Mouse (Mus musculus) activated CD4-positive, CD25-positive, alpha-beta regulatory T cell, adult 4 months (primary cell): ENCODE results near the gene Garnl3. TPM values are rescaled to one million over a fixed set of nuclear protein-coding genes. Genes with fewer than 3 reads are reported as not detected.
A peak's percentile ranks its signal among the peaks of the same experiment; 100 is the strongest.
"Not testable (repeated sequence)": the region's sequence is repeated elsewhere in the genome, so short reads cannot be mapped to it uniquely, and the experiment has no call there.

Source experiments
- ATAC-seq: one replicate; pipeline ENCODE4 v1.8.0; 2017
- polyA plus RNA-seq, 2 experiments: library from polyadenylated mRNA; unstranded; fragments of 100-300 nt; shearing (Covaris generic); gene quantifications; one replicate each; pipeline ENCODE4 v1.2.1; 2017

The Garnl3 gene
- polyA plus RNA-seq, 2 experiments from 2014 or later = 0.22 TPM; not detected in 1

GRCm38 (mm10) chr2:33022846-33023245, 108.6 kb downstream of the Garnl3 start:
- ATAC-seq = no peak

GRCm38 (mm10) chr2:33018026-33018425, 113.4 kb downstream of the Garnl3 start:
- ATAC-seq = no peak

- no peak for ATAC-seq
Observed at GRCm38 (mm10) chr2:33017191-33017590, 114.3 kb downstream of the Garnl3 start.

GRCm38 (mm10) chr2:33014877-33015276, 116.6 kb downstream of the Garnl3 start:
- ATAC-seq = no peak

GRCm38 (mm10) chr2:33009055-33009454, 122.4 kb downstream of the Garnl3 start:
- not testable (repeated sequence) for ATAC-seq

- ATAC-seq = no peak
Observed at GRCm38 (mm10) chr2:33005041-33005440, 126.4 kb downstream of the Garnl3 start.

GRCm38 (mm10) chr2:33002144-33002543, 129.3 kb downstream of the Garnl3 start:
- no peak for ATAC-seq

GRCm38 (mm10) chr2:32999752-33000151, 131.7 kb downstream of the Garnl3 start:
- no peak for ATAC-seq

GRCm38 (mm10) chr2:32997792-32998191, 133.7 kb downstream of the Garnl3 start:
- no peak for ATAC-seq

GRCm38 (mm10) chr2:32997081-32997480, 134.4 kb downstream of the Garnl3 start:
- ATAC-seq = no peak

GRCm38 (mm10) chr2:32992130-32992529, 139.3 kb downstream of the Garnl3 start:
- no peak for ATAC-seq

GRCm38 (mm10) chr2:32990167-32990832, 141.2 kb downstream of the Garnl3 start:
- ATAC-seq = no peak

GRCm38 (mm10) chr2:32989376-32989775, 142.1 kb downstream of the Garnl3 start:
- no peak for ATAC-seq

GRCm38 (mm10) chr2:32985844-32986243, 145.6 kb downstream of the Garnl3 start:
- ATAC-seq = no peak

GRCm38 (mm10) chr2:32983617-32984016, 147.8 kb downstream of the Garnl3 start:
- ATAC-seq = no peak

GRCm38 (mm10) chr2:32982700-32983099, 148.8 kb downstream of the Garnl3 start:
- no peak for ATAC-seq

GRCm38 (mm10) chr2:32981725-32982271, 149.7 kb downstream of the Garnl3 start, which contains the start of gene Slc2a8:
Gene Slc2a8, minus strand, starts transcription at chr2:32982083.
- peak; percentile 99 for ATAC-seq

- ATAC-seq = peak; percentile 5
Observed at GRCm38 (mm10) chr2:32981281-32981680, 150.2 kb downstream of the Garnl3 start.

GRCm38 (mm10) chr2:32979675-32980074, 151.8 kb downstream of the Garnl3 start:
- no peak for ATAC-seq

GRCm38 (mm10) chr2:32978675-32979074, 152.8 kb downstream of the Garnl3 start:
- ATAC-seq = no peak

GRCm38 (mm10) chr2:32977114-32977513, 154.3 kb downstream of the Garnl3 start:
- ATAC-seq = no peak

- ATAC-seq = no peak
Observed at GRCm38 (mm10) chr2:32974216-32974615, 157.2 kb downstream of the Garnl3 start.

- ATAC-seq = no peak
Observed at GRCm38 (mm10) chr2:32971235-32971634, 160.2 kb downstream of the Garnl3 start.

- no peak for ATAC-seq
Observed at GRCm38 (mm10) chr2:32969326-32969725, 162.1 kb downstream of the Garnl3 start.
